Mouse (Mus musculus) cerebellum, postnatal 4 days (tissue): ENCODE results near the gene Gm19965.

ENCODE experiments used
- DNase-seq, 2 experiments: peaks; one replicate each; pipeline ENCODE4 v3.0.0; 2022; ENCODE audit warnings: low spot score in 2 of 2, mixed read lengths in 1 of 2

The Gm19965 gene

GRCm38 (mm10) chr1:116802683-116803082, at the start of gene Gm19965:
Gm19965 (plus strand) TSS chr1:116802983.
- no peak for DNase-seq

DNA sequence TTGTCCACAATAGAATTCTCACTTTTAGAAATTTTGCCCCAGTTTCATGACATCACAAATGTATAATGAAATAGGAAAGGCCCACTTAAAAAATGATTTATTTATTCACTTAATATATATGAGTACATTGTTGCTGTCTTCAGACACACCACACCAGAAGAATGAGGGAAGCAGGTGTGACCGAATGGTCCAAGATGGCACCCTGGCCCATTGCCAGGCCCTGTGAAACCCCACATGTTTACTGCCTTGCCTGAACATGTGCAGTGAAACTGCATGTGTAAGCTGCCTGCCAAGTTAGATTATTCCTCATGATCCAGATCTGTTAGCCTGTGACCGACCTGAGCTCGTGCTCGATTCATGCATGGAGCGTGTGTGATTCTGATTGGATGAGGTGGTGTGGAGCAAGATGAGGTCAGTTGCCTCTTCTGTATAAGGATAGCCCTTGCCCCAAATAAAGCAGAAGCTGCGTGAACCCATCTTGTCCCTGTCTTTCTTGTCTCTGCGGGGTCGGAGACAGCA, 20.3 kb upstream of the Gm19965 start:
- peak in 1 of 2 experiments; percentile 42 for DNase-seq
